Mouse (Mus musculus) stomach, postnatal 0 days (tissue): ENCODE data around the gene Stxbp4.

ENCODE experiments used
- CTCF ChIP-seq: IDR thresholded peaks from 2 replicates; pipeline ENCODE4 v1.5.1; 2016; ENCODE audit warnings: antibody characterized with exemption, low read depth, mild to moderate bottlenecking, moderate library complexity
- EP300 ChIP-seq: optimal IDR thresholded peaks from 2 replicates; pipeline ENCODE3; 2016; ENCODE audit warnings: antibody characterized with exemption

DNA sequence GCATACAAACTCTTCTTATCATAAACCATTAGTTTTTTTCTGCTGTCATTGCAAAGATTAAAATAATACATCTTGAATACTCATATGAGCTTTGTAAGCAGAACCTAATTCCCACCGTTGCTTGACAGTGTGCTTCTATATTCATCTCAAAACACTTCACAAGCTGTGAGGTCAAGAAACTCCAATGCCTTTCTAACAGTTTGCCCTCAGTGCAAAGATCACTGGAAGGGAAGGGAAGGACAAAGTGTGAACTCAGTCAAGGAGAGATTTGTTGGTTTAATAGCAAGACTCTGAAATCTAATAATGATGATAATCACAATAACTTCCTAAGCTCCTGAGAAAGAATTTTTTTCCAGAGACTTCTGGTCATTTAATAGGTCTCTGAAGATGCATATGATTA lies 10.1 kb downstream of the Stxbp4 start:
- no peak for TF ChIP-seq CTCF
- TF ChIP-seq EP300 = no peak
